Mouse (Mus musculus) heart, postnatal 36 days (tissue): Measurements from ENCODE around the gene Gm20388. TPM values are rescaled to one million over a fixed set of nuclear protein-coding genes. Genes with fewer than 3 reads are reported as not detected.
A peak's percentile ranks its signal among the peaks of the same experiment; 100 is the strongest.

Source experiments
- DNase-seq, 2 experiments: peaks; one replicate each; pipeline ENCODE4 v3.0.0; 2021 to 2022
- intact Hi-C: fragments of 180-260 bp; cut with DNase I; formaldehyde crosslinking; loops from one replicate; pipeline ENCODE4 v1.15.1; 2025
- total RNA-seq, 2 experiments: library from RNA; stranded (reverse); gene quantifications; 2 replicates each; pipeline ENCODE4 v1.2.3; 2021

Gm20388 gene
- total RNA-seq, 2 experiments from 2014 or later = 3.5 to 4.9 TPM

DNA sequence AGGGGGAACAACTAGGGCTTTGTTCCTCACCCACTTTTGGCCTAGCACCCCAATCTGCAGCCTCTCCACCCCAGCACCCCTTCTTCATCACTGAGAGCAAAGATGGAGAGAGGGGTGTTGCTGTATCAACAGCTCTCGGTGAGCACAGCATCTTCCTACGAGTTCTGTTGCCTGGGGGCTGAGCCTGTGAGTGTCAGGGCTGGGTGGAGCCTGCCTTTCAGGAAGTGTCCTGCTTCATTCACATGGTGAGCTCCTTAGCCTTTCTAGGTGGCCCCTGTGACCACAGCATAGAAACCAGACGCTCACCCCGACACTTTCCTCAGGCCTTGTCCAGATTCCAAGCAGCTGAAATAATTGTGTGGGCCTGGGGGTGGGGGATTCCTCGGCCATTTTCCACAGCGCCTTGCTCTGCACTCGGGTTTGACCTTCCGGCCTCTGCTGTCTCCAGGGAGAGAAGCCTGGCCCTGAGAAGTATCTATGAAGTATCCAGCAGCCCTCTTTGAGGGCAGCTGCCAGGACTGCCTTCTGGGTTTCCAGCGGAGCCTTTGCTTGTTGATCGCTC lies 2244.5 kb downstream of the Gm20388 start:
- intact Hi-C loops = no loop called here
- no peak for DNase-seq

DNA sequence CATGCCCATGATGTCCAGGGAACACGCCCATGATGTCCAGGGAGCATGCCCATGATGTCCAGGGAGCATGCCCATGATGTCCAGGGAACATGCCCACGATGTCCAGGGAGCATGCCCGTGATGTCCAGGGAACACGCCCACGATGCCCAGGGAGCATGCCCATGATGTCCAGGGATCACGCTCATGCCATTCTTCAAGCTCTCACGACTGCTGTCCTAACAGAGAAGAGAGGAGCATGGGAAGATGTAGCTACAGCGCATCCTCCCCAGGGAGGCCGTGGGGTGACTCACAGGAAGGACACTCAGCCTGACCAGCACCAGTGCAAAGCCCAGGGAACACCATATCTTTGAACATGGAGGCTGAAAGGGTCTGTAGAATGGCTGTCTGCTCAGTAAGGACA lies 2245.3 kb downstream of the Gm20388 start:
- no peak for DNase-seq
- intact Hi-C loops = no loop called here

DNA sequence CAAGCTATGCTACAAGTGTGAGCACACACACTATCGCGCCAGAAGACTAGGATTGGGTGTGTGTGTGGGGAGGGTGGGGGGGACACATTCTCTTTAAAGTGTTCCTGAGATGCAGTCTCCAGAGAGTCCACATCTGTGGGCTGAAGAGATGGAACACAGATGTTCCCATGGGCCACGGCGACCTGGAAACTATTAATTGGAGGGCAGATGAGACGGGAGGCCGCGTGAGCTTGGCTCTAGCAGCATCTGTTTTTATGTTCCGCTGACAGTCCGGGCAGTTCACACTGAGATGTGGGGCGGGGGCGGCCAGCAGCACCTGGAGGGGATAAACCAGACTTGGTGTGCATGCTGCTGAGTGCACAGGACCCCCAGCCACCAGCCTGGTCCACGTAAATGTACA lies 2247.0 kb downstream of the Gm20388 start:
- intact Hi-C loops = no loop called here
- no peak for DNase-seq

DNA sequence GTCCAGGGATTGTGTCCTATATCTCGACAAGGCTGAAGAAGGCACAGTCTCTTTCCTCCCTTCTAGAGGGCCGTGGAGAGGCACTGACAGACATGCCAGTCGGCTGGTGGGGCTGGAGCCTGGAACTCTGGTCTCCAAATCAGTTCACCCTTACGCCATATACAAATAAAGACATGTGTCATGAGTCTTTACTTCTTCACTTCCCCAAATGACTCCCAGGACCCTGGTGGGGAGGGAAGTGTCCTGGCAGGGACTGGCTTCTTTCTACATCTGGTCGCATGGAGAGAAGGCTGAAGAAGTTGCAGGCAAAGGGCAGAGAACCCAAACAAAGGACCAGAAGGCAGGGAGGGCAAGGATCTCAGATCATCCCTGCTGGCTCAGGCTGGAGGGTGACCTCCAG lies 2249.5 kb downstream of the Gm20388 start:
- intact Hi-C loops = loop anchor here (5.0 kb wide), 1 partner anchor 52 kb away; no protein-coding TSS in a partner anchor
- no peak for DNase-seq

DNA sequence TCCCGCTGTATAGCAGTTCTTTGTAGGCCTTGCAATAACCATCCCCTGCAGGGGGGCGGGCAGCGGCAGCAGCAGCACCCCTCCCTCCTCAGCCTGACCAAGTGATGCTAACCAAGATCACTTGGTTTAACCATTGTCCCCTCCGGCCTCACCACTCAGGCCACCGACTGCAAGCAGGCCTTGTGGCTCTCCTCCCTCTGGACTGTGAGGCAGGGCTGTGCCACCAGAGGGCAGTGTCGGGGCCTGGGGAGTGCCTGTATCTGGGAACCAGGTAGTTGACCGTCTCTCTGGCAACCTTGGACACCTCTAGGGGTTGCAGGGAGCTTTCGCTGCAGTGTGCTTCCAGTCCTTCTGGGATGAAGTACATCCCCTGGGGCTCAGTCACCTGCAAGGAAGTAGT lies 2252.4 kb downstream of the Gm20388 start:
- intact Hi-C loops = loop anchor here (1.0 to 5.0 kb wide), 3 partner anchors 49 to 96 kb away; no protein-coding TSS in a partner anchor
- peak; percentile 75 to 87 for DNase-seq

DNA sequence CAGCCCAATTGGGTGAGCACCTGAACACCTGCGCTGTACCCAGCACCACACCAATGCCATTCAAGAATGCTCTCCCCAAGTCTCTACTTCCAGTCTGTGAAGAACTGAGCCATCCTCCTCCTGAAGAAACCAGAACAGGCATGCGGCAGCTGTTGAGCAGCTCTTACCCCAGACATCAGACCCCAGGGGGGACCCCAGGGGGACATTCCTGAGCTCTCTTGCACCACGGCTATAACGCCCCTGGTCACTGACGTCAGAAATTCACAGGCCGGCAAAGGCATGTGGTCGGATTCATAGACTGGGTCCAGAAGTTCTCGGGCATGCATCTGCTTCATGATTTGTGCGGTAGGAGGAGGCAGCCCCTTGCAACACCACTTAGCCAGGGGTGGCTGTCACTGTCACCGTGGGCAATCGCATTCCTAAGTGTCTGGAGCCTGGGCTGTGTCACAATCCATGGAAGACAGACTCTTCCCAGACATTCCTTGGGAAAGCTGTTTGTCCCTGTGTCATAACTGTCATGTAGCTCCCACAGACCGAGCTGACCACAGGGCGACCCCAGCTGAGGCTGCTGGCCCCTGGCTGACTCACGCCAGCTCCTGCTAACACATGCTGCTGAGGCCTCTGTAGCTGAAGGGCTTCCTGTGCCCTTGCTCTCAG lies 2256.7 kb downstream of the Gm20388 start:
- DNase-seq = no peak
- intact Hi-C loops = no loop called here

DNA sequence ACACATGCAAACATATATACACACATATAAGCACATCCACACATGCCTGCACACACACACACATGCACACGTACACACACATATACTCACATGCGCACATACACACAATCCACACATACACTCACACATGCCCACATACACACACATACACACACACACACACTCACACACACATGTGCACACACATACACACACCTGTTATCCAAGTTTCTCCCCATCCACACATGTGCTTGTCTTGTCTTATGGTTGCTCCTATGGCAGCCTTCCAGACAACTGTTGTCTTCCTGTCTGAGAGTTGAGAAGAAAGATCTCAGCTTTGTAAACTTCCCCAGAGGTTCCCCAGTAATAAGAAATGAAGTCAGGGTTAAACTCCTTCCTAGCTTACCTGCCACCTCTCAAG lies 2258.8 kb downstream of the Gm20388 start:
- no peak for DNase-seq
- intact Hi-C loops = no loop called here

DNA sequence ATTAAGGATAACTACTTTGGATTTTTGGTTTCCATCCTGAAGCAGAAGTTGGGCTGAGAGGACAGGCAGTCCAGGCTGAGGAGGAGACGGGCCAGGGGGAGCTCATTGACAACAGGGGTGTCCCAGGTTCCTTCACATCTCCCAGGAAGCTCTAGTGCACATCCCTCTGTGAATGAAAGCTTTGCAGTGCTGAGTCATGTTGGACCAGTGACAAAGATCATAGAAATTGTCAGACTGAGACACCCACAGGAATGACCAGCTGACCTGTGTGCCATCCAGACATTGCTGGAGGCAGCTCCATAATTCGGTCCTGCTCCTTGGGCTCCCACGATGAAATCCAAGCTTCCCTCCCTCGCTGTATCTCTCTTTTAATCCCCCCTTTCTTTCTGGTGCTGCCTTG lies 2261.2 kb downstream of the Gm20388 start:
- intact Hi-C loops = no loop called here

DNA sequence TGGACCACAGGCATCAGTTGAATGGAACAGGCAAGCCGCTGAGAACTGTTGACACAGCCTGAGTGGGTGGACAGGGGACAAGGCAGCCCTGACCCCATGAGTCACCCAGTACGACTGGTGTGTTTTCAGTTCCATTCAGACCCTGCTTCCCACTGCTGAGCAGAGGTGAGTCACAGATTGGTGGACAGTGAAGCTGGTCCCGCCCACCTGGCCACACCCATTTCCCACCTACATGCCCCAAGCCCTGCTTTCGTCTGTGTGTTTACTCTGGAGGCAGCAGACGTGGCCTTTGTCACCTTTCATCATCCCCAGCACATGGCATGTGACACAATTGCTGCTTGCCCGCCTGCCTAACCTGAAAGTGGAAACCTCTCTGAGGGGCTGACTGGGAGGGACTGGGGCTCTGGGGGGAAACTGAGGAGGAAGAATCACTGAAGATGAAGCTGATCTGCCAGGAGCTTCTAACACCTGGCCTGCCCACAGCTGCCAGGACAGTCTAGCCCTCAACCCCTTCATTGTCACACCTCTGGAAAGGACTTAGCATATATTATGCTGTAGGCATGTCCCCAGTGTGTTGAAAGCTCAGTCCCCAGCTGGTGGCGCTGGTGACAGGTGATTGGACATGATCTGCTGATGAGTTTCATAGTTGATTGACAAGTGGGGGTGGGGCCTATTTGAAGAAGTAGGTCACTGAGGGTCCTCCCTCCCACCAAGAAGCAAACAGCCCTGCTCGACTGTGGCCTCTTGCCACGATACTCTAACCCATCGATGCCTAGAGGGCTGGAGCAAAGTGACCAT lies 2263.7 kb downstream of the Gm20388 start:
- intact Hi-C loops = no loop called here
- DNase-seq = no peak

More for the DNA sequence above, 2261.2 kb downstream of the Gm20388 start:
- DNase-seq = no peak

DNA sequence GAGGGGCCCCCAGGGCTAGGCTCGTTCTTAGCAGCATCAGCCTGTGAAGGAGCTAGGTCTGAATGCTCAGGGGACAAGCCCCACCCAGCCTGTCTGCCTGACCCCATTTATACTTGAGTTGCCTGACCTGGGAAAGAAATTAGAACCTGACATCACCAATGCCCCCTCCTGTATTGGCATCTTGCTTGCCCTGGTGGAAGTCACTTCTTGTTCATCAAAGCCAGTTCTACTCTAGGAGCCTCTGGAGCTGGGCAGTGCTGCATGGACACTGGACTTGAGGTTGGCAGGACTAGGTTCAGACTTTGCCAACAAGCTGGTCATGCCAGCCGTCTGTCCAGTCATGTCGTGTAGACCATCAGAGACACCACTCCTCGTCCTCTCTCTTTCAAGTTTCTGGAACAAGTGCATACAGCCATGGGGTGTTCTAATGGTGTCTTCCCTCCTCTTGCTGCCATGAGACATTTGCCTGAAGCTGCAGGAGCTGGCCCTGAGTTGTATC lies 2267.8 kb downstream of the Gm20388 start:
- intact Hi-C loops = no loop called here
- DNase-seq = no peak

DNA sequence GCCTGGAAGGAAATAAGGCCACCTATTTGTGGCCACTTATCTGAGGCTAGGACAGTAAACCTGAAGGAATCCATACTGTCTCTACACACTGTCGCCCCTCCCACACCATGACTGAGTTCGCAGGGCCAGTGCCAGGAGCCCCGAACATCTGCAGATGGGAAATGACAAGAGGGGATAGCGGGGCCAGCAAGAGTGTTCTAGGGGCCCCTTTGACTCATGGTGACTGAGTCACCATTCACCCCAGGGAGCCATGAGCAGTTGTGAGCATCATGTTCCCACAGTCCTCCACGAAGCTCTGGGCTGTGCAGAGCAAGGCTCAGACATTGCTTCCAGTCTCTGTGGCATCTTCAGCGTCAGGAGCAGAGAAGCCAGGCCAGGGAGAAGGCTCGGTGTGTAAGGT lies 2268.7 kb downstream of the Gm20388 start:
- DNase-seq = no peak
- intact Hi-C loops = no loop called here

DNA sequence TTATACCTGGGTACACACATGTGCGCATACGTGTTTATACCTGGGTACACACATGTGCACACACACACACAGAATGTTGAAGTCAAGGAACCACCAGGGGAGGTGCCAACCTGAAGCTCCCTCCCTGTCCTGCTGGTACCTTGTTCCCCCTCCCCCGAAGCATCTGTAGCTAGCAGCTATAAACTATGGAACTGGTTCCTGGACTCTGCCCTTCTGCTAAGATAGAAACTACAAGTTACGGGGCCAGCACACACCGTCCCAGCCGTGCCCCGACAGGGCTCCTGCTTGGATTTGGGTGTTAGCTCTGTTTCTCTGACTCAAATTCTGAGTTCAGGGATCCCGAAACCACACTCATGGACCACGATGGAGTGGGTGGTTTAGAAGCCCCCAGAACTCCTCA lies 2269.5 kb downstream of the Gm20388 start:
- no peak for DNase-seq
- intact Hi-C loops = no loop called here

DNA sequence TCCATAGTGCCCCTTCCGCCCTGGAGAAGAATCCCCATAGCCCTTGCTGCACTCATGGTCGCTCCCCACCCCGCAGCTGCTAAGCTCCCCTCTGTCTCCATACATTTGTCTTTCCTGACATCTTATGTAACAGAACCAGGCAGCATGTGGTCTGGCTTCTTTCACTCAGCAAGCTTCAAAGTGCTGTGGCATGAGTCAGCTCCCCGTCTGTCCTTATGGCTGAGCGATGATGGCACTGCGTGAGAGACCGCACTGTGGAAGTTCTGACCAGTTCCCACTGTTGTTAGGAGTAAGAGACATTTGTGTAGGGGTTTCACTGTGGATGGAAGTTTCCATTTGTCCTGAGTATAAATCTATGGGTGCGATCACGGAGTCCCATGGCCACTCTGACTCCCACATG lies 2270.8 kb downstream of the Gm20388 start:
- DNase-seq = no peak
- intact Hi-C loops = no loop called here

DNA sequence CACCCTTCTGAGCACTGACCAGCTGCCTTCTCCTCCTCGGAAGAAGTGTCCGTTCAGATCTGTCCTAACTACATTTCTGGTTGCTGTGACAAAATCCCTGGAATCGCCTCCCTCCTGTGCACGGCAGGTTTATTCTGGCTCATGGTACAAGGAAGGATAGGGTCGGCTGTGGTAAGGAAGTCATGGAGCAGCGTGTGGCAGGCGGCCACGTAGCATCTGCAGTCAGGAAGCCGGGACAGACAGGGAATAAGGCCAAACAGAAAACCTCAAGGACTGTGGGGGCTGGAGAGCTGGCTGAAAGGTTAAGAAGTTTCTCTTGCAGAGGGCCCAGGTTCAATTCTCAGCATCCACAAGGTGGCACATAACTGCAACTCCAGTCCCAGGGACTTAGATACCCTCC lies 2271.3 kb downstream of the Gm20388 start:
- DNase-seq = peak; percentile 28 to 36
- intact Hi-C loops = no loop called here

DNA sequence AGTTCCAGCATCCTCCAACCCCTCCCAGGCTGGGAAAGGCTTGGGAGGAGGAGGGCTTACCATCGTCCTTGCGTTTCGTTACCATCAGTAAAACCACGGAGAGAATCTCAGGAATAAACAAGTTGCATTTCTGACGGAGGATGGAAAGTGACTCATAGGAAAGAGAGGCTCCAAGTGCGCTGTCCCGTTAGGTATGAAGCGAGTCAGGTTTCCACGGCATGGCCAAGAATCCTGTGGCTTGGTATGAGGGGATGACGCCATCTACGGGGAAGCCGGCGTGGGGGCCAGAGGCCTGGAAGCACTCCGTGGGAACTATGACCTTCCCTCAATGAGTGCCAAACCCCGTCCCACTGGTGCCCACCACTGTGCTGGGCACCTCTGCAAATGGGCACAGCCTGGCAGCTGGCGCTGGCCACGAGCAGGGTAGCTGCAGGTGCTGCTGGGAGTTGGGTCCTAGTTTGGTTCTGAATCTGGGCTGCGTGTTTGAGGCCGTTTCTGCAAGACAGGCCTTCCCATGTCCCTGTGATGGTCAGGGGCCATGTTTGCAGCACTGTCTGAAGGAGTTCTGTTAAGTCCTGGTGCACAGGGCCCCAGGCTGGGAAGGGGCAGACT lies 2275.8 kb downstream of the Gm20388 start:
- no peak for DNase-seq
- intact Hi-C loops = no loop called here

DNA sequence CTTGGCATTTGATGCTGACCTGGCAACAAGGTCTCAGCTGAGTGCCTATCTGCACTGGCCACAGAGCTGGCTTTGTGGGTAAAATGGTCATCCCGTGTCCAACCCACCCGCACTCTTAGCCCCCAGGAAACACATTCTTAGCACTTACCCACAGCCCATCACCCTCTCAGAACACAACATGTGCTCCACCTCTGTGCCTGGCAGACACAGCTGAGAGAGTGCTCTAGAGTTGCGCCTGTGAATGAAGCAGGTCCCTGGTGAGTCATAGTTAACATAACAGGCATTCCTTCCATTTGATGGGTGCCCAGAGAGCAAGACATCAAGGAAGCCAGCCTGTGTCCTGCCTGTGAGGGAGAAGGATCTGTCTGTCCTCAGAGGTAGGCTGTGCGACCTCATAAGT lies 2276.6 kb downstream of the Gm20388 start:
- intact Hi-C loops = no loop called here
- DNase-seq = no peak

DNA sequence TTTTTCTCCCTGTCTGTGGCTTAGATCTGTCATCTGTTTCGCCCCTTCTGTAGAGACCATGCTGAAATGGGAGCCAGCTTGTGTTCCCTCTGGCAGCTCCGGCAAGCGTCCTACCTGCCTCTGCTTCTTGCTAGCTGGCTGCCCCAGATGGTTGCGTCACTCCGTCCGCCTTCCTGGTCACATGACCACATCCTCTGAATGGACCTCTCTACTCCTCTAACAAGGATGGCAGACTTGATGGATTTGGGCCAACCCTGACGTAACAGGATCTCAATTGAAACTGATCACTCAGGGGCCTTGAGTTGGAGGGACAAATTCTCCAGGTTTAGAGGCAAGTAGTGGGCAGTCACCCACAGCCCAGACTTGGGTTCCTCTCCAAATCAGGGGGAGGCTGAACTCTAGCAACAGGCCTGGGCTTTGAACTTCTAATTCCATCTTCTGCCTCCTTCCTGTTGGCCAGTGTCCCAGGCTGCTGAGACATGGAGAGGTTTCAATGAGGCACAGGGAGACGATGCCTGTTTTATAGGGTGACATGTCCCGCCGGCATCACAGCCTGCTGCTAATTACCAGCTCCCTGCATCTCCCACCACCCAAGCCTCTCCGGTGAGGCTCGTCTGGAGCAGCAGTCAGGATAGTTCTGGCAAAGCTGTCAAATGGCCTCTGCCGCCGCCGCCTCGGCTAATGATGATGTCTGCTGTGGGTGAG lies 2279.9 kb downstream of the Gm20388 start:
- intact Hi-C loops = no loop called here
- DNase-seq = peak in 1 of 2 experiments; percentile 46

DNA sequence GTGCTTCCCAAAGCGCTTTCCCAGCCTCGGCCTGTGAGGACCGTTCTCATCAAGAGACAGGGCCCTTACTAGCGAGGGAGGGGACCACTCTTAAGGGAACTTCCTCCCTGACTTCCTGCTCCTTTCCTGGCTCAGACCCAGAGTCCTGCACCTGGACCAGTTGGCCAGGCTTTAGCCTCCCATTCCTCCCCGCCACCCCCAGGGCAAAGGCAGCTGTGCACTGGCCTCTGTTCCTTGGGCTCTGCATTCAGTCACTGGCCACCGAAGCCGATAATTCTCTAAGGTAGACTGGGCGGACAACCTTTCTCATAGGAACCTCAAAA lies 2280.4 kb downstream of the Gm20388 start:
- intact Hi-C loops = no loop called here
- DNase-seq = no peak

DNA sequence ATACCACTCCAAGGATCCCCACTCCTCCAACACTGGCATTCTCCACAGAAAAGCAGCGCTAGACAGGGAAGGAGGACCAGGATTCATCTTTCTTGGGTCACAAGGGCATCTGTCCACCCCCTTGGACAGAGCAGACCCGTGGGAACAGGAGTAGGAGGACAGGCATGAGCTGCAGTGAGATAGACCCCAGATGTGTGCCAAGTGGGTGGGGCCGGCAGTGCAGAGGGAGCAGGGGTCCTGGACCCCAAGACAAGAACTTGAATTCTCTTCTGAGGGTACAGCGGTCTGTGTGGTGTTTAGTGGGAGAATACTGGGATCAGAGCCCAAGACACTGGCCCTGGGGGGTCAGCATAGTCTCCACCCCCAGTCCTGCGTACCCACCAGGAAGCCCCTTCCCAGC lies 2282.1 kb downstream of the Gm20388 start:
- DNase-seq = no peak
- intact Hi-C loops = no loop called here

DNA sequence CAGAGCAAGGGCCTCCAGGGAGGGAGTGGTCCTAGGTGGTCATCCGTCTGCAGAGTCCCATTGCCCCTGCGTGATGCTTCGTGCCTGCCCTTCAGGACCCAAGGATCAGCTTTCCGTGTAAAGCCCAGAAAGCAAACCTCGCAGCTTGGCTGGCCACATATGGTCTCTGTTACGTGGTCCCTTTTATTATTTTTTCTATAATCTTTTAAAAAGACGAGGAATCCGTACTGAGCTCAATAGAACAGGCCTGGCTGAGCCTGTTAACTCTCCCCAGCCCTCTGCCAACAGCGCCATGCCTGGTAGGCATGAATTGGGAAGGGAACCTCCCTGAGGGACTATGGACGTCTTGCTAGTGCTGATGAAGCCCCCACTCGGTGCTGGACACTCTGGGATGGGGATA lies 2282.9 kb downstream of the Gm20388 start:
- intact Hi-C loops = no loop called here
- DNase-seq = no peak

DNA sequence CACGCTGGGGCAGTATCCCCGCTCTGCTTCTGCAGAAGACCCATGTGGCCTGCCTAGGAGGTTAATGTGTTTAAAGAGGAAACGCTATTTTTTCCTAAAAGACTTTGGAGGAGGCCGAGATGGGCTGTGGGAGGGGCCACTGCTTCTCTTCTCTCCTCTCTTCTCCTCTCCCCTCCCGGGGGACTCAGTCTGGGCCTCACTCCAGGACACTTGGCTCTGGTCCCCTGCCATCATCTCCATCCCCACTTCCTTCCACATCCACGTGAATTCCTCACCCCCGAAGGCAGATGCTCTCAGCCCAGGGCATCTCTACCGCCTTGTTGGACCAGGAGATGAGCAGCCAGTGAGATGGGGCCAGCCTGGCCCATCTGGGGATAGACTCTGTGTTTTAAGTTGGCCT lies 2283.8 kb downstream of the Gm20388 start:
- DNase-seq = peak; percentile 70 to 71
- intact Hi-C loops = no loop called here
